Mouse (Mus musculus): ENCODE results near the gene Rrp1. TPM values are rescaled to one million over a fixed set of nuclear protein-coding genes. Genes with fewer than 3 reads are reported as not detected.

Rrp1 gene
- polyA plus RNA-seq, 1 experiment: 132 TPM

DNA sequence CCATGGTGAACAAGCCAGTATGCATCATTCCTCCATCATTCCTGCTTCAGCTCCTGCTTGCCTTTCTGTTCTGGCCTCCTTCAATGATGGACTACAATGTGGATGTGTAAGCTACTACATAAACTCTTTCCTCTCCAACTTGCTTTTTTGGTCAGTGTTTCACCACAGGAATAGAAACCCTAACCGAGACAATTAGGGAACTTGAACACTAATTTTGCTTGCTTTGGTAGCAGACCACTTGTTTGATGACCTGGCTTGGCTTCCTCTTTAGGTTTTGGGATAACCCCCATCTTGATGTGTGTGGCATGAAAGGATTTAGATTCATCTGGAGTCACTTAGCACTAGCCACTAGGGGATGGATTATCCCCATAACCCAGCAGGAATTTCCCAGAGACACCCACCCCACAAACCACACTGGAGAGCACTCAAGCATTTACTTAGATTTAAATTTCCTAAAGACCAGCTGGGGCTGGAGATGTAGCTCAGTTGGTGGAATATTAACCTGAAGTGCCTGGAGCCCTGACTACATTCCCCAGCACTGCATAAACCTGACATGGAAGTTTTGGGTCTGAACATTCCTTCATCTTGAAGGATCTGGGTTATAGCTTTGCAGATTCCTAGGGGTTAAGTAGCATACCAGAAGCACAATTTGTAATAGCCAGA lies 56.8 kb downstream of the Rrp1 start:
- TF ChIP-seq POLR2A (IDR thresholded peaks at IDR 0.05; ENCODE audit: borderline replicate concordance, control insufficient read depth, low read depth, low read length) (no peak), CTCF (IDR thresholded peaks at IDR 0.05; ENCODE audit: control insufficient read depth, insufficient read depth, low read length) (no peak)
- H3K27ac ChIP-seq (ENCODE audit: control insufficient read depth, insufficient read depth, low read depth, low read length, poor library complexity): no peak overlapping the region

DNA sequence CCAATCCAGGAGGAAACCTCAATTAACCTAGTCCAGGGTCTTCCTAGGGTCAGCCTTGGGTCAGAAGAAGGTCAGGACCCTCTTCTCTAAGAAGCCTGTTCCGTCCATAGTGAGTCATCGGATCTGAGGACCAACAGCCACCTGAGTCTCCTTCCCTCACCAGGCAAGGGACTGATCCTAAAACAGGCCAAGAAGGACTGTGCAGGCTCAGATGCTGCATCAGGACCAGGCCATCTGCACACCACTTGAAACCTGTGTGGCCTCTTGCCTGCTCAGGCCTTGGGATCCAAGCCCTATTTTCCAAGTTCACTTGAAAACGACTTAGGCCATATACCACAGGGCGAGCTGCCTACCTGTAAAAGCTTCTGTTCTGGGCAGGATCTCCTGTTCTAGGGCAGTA lies 59.6 kb downstream of the Rrp1 start:
- Histone ChIP-seq H3K4me3 (replicated peaks; ENCODE audit: control insufficient read depth, low read depth, low read length) (no peak overlapping the region), H3K27ac (ENCODE audit: control insufficient read depth, insufficient read depth, low read depth, low read length, poor library complexity) (no peak overlapping the region), H3K4me1 (ENCODE audit: control insufficient read depth, insufficient read depth, low read length) (no peaks in the 10 kb centered on the region; the same call in 1 of the 2 replicates)
- 83% methylated on average over 4 of the region's 4 CpGs for WGBS
- TF ChIP-seq CTCF (IDR thresholded peaks at IDR 0.05; ENCODE audit: control insufficient read depth, insufficient read depth, low read length) (no peak), POLR2A (IDR thresholded peaks at IDR 0.05; ENCODE audit: borderline replicate concordance, control insufficient read depth, low read depth, low read length) (no peak)

More for the DNA sequence above, 56.8 kb downstream of the Rrp1 start:
- Histone ChIP-seq H3K4me1 (ENCODE audit: control insufficient read depth, insufficient read depth, low read length) (no peaks in the 10 kb centered on the region; the same call in 1 of the 2 replicates), H3K4me3 (replicated peaks; ENCODE audit: control insufficient read depth, low read depth, low read length) (no peak overlapping the region)
- 0% methylated on average over 1 of the region's 1 CpGs for WGBS

DNA sequence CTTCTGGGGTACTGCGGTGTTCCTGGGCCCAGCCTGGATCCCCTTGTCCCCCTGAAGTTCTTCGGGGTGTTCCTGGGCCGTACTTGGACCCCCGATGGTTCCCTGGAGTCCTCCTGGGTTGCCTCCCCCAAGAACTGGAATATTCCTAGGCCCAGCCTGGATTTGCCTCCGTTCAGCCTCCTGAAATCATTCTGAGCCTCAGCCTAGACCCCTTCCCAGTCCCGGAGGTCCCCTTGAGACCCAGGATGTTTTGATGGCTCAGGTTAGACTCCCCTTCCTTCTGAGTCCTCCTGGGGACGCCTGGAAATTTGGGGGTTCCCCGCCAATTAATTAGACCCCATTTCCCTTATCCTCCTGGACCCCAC lies 60.2 kb downstream of the Rrp1 start:
- no peaks in the 10 kb centered on the region; the same call in 1 of the 2 replicates for H3K4me1 ChIP-seq (ENCODE audit: control insufficient read depth, insufficient read depth, low read length)
- peak overlapping the region; percentile 67 for H3K4me3 ChIP-seq (replicated peaks; ENCODE audit: control insufficient read depth, low read depth, low read length)
- no peak overlapping the region for H3K27ac ChIP-seq (ENCODE audit: control insufficient read depth, insufficient read depth, low read depth, low read length, poor library complexity)
- TF ChIP-seq POLR2A (IDR thresholded peaks at IDR 0.05; ENCODE audit: borderline replicate concordance, control insufficient read depth, low read depth, low read length): no peak
- TF ChIP-seq CTCF (IDR thresholded peaks at IDR 0.05; ENCODE audit: control insufficient read depth, insufficient read depth, low read length): no peak
- WGBS: 69% methylated on average over 8 of the region's 8 CpGs

DNA sequence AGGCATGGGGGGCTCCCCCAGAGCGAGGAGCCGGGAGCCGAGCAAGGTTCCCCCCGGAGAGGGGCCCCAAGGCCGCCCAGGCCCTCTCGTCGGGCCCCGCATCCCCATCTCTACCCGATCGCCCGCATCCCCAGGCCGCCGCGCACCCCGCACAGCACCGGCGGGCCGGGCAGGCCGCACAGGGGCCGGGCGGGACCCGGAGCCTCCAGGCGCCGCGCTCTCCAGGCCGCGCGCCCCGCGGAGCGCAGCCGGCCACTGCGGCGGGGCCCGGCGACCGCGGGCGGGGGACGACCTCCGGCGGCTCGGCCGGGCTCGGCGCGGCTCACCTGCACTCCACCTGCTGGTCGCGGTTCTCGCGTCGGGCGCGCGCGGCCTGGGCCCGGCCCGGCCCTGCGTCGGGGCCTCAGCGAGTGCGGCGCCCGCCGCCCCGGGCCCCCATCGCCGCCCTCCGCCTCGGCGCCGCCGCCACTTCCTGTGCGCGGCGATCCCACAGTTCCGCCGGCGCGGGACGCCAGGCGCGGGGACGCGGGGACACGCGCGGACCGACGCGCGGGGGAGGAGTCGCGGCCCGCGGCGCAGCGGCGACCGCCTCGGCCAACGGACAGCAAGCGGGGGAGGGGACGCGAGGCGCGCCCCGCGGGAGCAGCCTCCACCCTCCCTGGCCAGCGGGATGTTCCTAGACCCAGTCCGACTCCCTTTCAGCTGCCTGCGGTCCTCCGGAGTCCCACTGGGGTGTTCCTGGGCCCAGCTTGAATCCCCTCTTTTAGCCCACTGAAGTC lies 60.8 kb downstream of the Rrp1 start, which contains the start of gene Agpat3:
Gene Agpat3, minus strand, starts transcription at position 603 of the 779 bp plus-strand sequence.
- TF ChIP-seq CTCF (IDR thresholded peaks at IDR 0.05; ENCODE audit: control insufficient read depth, insufficient read depth, low read length) (no peak), POLR2A (IDR thresholded peaks at IDR 0.05; ENCODE audit: borderline replicate concordance, control insufficient read depth, low read depth, low read length) (no peak; the same call in 1 of the 2 replicates)
- peak within 1 kb of the TSS; percentile 67 for H3K4me3 ChIP-seq (replicated peaks; ENCODE audit: control insufficient read depth, low read depth, low read length)
- peak within 1 kb of the TSS; percentile 71; the same call in 1 of the 2 replicates for H3K27ac ChIP-seq (ENCODE audit: control insufficient read depth, insufficient read depth, low read depth, low read length, poor library complexity)
- no peaks in the 10 kb centered on the region; the same call in 1 of the 2 replicates for H3K4me1 ChIP-seq (ENCODE audit: control insufficient read depth, insufficient read depth, low read length)
- WGBS: 4% methylated on average over 110 of the region's 113 CpGs

DNA sequence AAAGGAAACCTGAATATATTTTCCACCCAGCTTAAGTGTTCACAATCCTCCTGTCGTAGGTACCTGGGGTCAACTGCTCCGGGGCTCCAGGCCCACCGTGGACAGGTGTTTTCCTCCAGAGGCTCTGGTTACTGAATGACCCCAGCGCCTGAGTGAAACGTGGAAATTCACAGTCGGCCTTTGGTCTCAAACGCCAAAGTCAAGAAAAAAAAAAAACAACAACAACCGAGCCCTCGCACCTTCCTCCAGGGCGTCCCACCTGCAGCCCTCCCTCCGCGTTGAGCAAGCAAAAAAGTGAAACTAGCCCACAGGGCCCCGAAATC lies 61.3 kb downstream of the Rrp1 start:
- Histone ChIP-seq H3K4me3 (replicated peaks; ENCODE audit: control insufficient read depth, low read depth, low read length) (peak overlapping the region; percentile 67), H3K4me1 (ENCODE audit: control insufficient read depth, insufficient read depth, low read length) (no peaks in the 10 kb centered on the region; the same call in 1 of the 2 replicates), H3K27ac (ENCODE audit: control insufficient read depth, insufficient read depth, low read depth, low read length, poor library complexity) (no peak overlapping the region; the same call in 1 of the 2 replicates)
- WGBS: 3% methylated on average over 13 of the region's 13 CpGs
- TF ChIP-seq CTCF (IDR thresholded peaks at IDR 0.05; ENCODE audit: control insufficient read depth, insufficient read depth, low read length): no peak

DNA sequence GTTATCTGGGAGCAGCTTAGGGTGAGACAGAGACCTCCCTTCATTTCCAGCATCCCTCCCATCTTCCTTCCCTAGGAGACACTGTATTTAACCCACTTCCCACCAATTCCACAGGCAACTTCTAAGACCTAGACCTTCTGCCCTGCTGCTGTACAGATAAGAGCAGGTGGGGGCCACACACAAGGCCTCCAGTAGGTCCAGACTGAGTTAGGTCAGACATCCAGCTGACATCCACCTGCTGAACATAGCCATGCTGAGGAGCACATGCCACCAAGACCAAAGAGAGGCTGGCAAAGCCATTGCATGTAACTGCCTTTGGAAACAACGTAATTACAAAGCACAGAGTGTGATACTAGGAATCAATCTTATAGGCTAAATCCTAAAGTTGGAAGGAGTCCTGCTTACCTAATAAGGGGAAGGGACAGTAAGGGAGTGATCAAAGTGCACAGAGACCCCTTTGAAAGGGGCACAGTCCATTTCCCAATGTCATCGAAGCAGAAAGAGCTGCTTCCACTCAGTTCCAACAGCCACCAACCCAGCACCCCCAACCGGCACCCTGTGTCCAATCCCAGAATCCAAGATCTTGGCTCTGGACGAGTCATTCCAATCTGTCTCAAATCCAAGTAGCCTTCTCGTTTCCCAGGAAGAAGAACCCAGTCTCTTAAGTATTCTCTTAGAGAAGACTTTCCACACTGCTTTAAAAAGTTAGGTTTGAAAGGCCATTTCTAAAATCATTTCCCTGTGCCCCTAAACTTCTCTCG lies 61.9 kb downstream of the Rrp1 start:
- no peak for TF ChIP-seq POLR2A (IDR thresholded peaks at IDR 0.05; ENCODE audit: borderline replicate concordance, control insufficient read depth, low read depth, low read length)
- Histone ChIP-seq H3K4me3 (replicated peaks; ENCODE audit: control insufficient read depth, low read depth, low read length) (no peak overlapping the region), H3K27ac (ENCODE audit: control insufficient read depth, insufficient read depth, low read depth, low read length, poor library complexity) (no peak overlapping the region), H3K4me1 (ENCODE audit: control insufficient read depth, insufficient read depth, low read length) (no peaks in the 10 kb centered on the region; the same call in 1 of the 2 replicates)
- WGBS: 53% methylated on average over 6 of the region's 6 CpGs

Other genes starting within 250 kb of the Rrp1 start
- gene D10Jhu81e, start 243.3 kb downstream of the Rrp1 start, polyA plus RNA-seq (2011; ENCODE audit: insufficient read depth, insufficient read length, low replicate concordance, missing spikeins): 25.3 and 31.3 TPM in 2 replicates
- 7.2 and 13.9 TPM in 2 replicates for gene Pwp2, start 227.9 kb downstream of the Rrp1 start, polyA plus RNA-seq (2011; ENCODE audit: insufficient read depth, insufficient read length, low replicate concordance, missing spikeins)
- 19.5 and 31.8 TPM in 2 replicates for gene Trappc10, start 168.4 kb downstream of the Rrp1 start, polyA plus RNA-seq (2011; ENCODE audit: insufficient read depth, insufficient read length, low replicate concordance, missing spikeins)
- 15.4 and 21.4 TPM in 2 replicates for gene Agpat3, start 60.6 kb downstream of the Rrp1 start, polyA plus RNA-seq (2011; ENCODE audit: insufficient read depth, insufficient read length, low replicate concordance, missing spikeins)
- gene Cstb, start 12.6 kb upstream of the Rrp1 start, polyA plus RNA-seq (2011; ENCODE audit: insufficient read depth, insufficient read length, low replicate concordance, missing spikeins): 41.1 and 77.8 TPM in 2 replicates
- 2.2 and 3.3 TPM in 2 replicates for gene Pdxk, start 51.9 kb upstream of the Rrp1 start, polyA plus RNA-seq (2011; ENCODE audit: insufficient read depth, insufficient read length, low replicate concordance, missing spikeins)
- not detected in 2 replicates for gene Olfr1358, start 104.4 kb upstream of the Rrp1 start, polyA plus RNA-seq (2011; ENCODE audit: insufficient read depth, insufficient read length, low replicate concordance, missing spikeins)
- gene Ilvbl, start 161.3 kb upstream of the Rrp1 start, polyA plus RNA-seq (2011; ENCODE audit: insufficient read depth, insufficient read length, low replicate concordance, missing spikeins): 11.3 and 25.4 TPM in 2 replicates
- 3.6 and 5.5 TPM in 2 replicates for gene Syde1, start 178.9 kb upstream of the Rrp1 start, polyA plus RNA-seq (2011; ENCODE audit: insufficient read depth, insufficient read length, low replicate concordance, missing spikeins)
- gene Olfr1357, start 205.0 kb upstream of the Rrp1 start, polyA plus RNA-seq (2011; ENCODE audit: insufficient read depth, insufficient read length, low replicate concordance, missing spikeins): not detected in 2 replicates

Data from bone marrow, adult 2 months (tissue).